Mouse (Mus musculus) liver, embryonic 14.5 days (tissue): ENCODE data around the gene Peli1.

Experiments used
- CTCF ChIP-seq: IDR thresholded peaks from 2 replicates; pipeline ENCODE4 v1.5.1; 2016; ENCODE audit warnings: antibody characterized with exemption, low read depth, control low read depth
- EP300 ChIP-seq: IDR thresholded peaks from 2 replicates; pipeline ENCODE4 v1.6.1; 2016; ENCODE audit warnings: antibody characterized with exemption, low read depth

DNA sequence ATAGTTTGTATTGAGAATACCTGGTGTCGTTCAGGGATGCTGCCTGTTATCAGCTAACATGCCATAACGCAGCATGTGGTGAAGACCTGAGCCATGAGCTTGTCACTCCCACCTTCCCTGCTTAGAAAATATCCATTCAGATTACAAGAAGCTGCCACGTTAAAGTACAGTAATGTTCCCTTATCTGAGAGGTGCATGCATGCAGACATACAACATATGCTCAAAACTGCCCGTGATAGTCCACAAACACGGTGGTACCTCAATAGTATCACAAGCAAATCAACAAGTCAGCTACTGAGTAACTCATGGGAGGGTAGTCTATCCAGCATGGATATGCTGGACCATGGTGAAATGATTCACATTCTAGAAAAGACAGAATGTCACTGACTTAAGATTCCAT is 48.5 kb upstream of the Peli1 start:
- no peak for TF ChIP-seq CTCF
- no peak for TF ChIP-seq EP300
